Mouse (Mus musculus) neutrophil, adult 5-6 weeks (primary cell): ENCODE measurements around the gene Peg10. TPM values are rescaled to one million over a fixed set of nuclear protein-coding genes. Genes with fewer than 3 reads are reported as not detected.
"Not testable (repeated sequence)": the region's sequence is repeated elsewhere in the genome, so short reads cannot be mapped to it uniquely, and the experiment has no call there.

ENCODE experiments used
- ATAC-seq: fragments of 151-379, 151-347 bp; 2 replicates; pipeline ENCODE4 v1.8.0; 2017; ENCODE audit warnings: mild to moderate bottlenecking, moderate TSS enrichment; ENCODE audit not compliant: insufficient number of reproducible peaks, poor library complexity, low FRiP score, severe bottlenecking; ENCODE audit errors: extremely low read depth
- total RNA-seq: library from RNA; stranded (forward); fragments of 200-1000 nt; gene quantifications from 2 replicates; pipeline ENCODE4 v1.2.3, GENCODE M21; 2017

Gene Peg10
- total RNA-seq, 1 experiment from 2014 or later: 0.35 TPM

- ATAC-seq: peak; percentile 58; the same call in 1 of the 2 replicates
Measured at GRCm38 (mm10) chr6:4747677-4748505, 785 bp downstream of the Peg10 start.

GRCm38 (mm10) chr6:4748506-4748961 is 1.4 kb downstream of the Peg10 start:
- ATAC-seq: no peak

GRCm38 (mm10) chr6:4749091-4749490 is 2.0 kb downstream of the Peg10 start:
- peak; percentile 90 for ATAC-seq

GRCm38 (mm10) chr6:4751355-4751754 is 4.2 kb downstream of the Peg10 start:
- no peak for ATAC-seq

GRCm38 (mm10) chr6:4754286-4754685 is 7.2 kb downstream of the Peg10 start:
- ATAC-seq: no peak

GRCm38 (mm10) chr6:4754886-4755285 is 7.8 kb downstream of the Peg10 start:
- ATAC-seq: no peak

GRCm38 (mm10) chr6:4761415-4762142 is 14.5 kb downstream of the Peg10 start:
- not testable (repeated sequence) for ATAC-seq

- ATAC-seq: peak; percentile 68
Measured at GRCm38 (mm10) chr6:4762252-4762651, 15.1 kb downstream of the Peg10 start.

GRCm38 (mm10) chr6:4796281-4796680 is 49.2 kb downstream of the Peg10 start:
- no peak for ATAC-seq

GRCm38 (mm10) chr6:4797317-4797716 is 50.2 kb downstream of the Peg10 start:
- ATAC-seq: not testable (repeated sequence)

GRCm38 (mm10) chr6:4798382-4798781 is 51.3 kb downstream of the Peg10 start:
- ATAC-seq: peak; percentile 39; the same call in 1 of the 2 replicates

- ATAC-seq: no peak
Measured at GRCm38 (mm10) chr6:4799359-4799758, 52.3 kb downstream of the Peg10 start.

GRCm38 (mm10) chr6:4806981-4807380 is 59.9 kb downstream of the Peg10 start:
- ATAC-seq: no peak

Other genes with a start within 250 kb of the Peg10 start
- gene Col1a2, start 242.5 kb upstream of the Peg10 start, total RNA-seq: 0.74 TPM in 1 of 2 replicates, not detected in the other
- 28.5 and 36.2 TPM in 2 replicates for gene Casd1, start 146.5 kb upstream of the Peg10 start, total RNA-seq
- 1.1 and 1.2 TPM in 2 replicates for gene Sgce, start 99 bp upstream of the Peg10 start, total RNA-seq
- gene Ppp1r9a, start 155.6 kb downstream of the Peg10 start, total RNA-seq: 1.4 and 4.1 TPM in 2 replicates